Mouse (Mus musculus): ENCODE data around the gene Map3k5.

GRCm38 (mm10) chr10:19901992-19902391 is 32.3 kb upstream of the Map3k5 start:
- TF ChIP-seq POLR2A (IDR thresholded peaks at IDR 0.05; ENCODE audit: insufficient read length, low read depth) (no peak), MAX (IDR thresholded peaks at IDR 0.05; ENCODE audit: low read depth) (no peak), MYOD1 (IDR thresholded peaks at IDR 0.05; ENCODE audit: control insufficient read depth in 1 of 3, insufficient read length in 2 of 3, low read depth in 2 of 3) (no peak), TCF12 (IDR thresholded peaks at IDR 0.05; ENCODE audit: insufficient read depth, poor library complexity, severe bottlenecking) (no peak), SRF (IDR thresholded peaks at IDR 0.05; ENCODE audit: control insufficient read depth, insufficient read length, low read depth) (no peak), POLR2AphosphoS2 (IDR thresholded peaks at IDR 0.05; ENCODE audit: insufficient read length, low read depth) (no peak), REST (IDR thresholded peaks at IDR 0.05; ENCODE audit: insufficient read depth, insufficient read length) (no peak), USF1 (IDR thresholded peaks at IDR 0.05; ENCODE audit: low read depth) (no peak), CEBPB (IDR thresholded peaks at IDR 0.05; ENCODE audit: insufficient read depth, poor library complexity, severe bottlenecking) (no peak)
